Mouse (Mus musculus): Measurements from ENCODE around the gene Frmd4a. TPM values are rescaled to one million over a fixed set of nuclear protein-coding genes. Genes with fewer than 3 reads are reported as not detected.

Gene Frmd4a
- polyA plus RNA-seq, 1 experiment from 2014 or later: 39.5 TPM

GRCm38 (mm10) chr2:4071831-4072230 is 54.3 kb downstream of the Frmd4a start:
- peak; percentile 90 for ATAC-seq
- 26% methylated on average over 7 of the region's 7 CpGs for WGBS
- no peak overlapping the region for H3K4me3 ChIP-seq
- H3K9me3 ChIP-seq (replicated peaks): no peaks in the 10 kb centered on the region
- H3K27ac ChIP-seq: peak overlapping the region; percentile 59
- peaks cover 11% of the 10 kb centered on the region for H3K4me1 ChIP-seq
- H3K27me3 ChIP-seq: no peaks in the 10 kb centered on the region
- no peaks in the 10 kb centered on the region for H3K36me3 ChIP-seq (ENCODE audit: poor library complexity, severe bottlenecking)
- no peak overlapping the region for H3K9ac ChIP-seq
- H3K4me2 ChIP-seq: no peak overlapping the region

- H3K4me2 ChIP-seq: no peak overlapping the region
- H3K36me3 ChIP-seq (ENCODE audit: poor library complexity, severe bottlenecking): no peaks in the 10 kb centered on the region
- H3K9ac ChIP-seq: no peak overlapping the region
- WGBS: 77% methylated on average over 6 of the region's 6 CpGs
- no peak overlapping the region for H3K27ac ChIP-seq
- H3K27me3 ChIP-seq: no peaks in the 10 kb centered on the region
- H3K9me3 ChIP-seq (replicated peaks): no peaks in the 10 kb centered on the region
- no peaks in the 10 kb centered on the region; the same call in 1 of the 2 replicates for H3K4me1 ChIP-seq
- no peak for ATAC-seq
- no peak overlapping the region for H3K4me3 ChIP-seq
These were observed 66.4 kb downstream of the Frmd4a start for GRCm38 (mm10) chr2:4083877-4084276.

- Histone ChIP-seq H3K36me3 (ENCODE audit: poor library complexity, severe bottlenecking) (no peaks in the 10 kb centered on the region), H3K4me3 (no peak overlapping the region), H3K27me3 (no peaks in the 10 kb centered on the region), H3K4me2 (no peak overlapping the region), H3K9ac (no peak overlapping the region), H3K27ac (no peak overlapping the region), H3K4me1 (peaks cover 30% of the 10 kb centered on the region), H3K9me3 (replicated peaks) (no peaks in the 10 kb centered on the region)
- 96% methylated on average over 1 of the region's 1 CpGs for WGBS
- no peak for ATAC-seq
These were observed 80.1 kb downstream of the Frmd4a start for GRCm38 (mm10) chr2:4097601-4098000.

- 21% methylated on average over 8 of the region's 8 CpGs for WGBS
- Histone ChIP-seq H3K27ac (peak overlapping the region; percentile 54), H3K9ac (no peak overlapping the region), H3K9me3 (replicated peaks) (no peaks in the 10 kb centered on the region), H3K4me2 (0 out of 2 replicates have a peak overlapping the region, but pooled peaks have one; percentile 2), H3K27me3 (no peaks in the 10 kb centered on the region), H3K4me3 (no peak overlapping the region), H3K36me3 (ENCODE audit: poor library complexity, severe bottlenecking) (no peaks in the 10 kb centered on the region), H3K4me1 (peaks cover 30% of the 10 kb centered on the region)
- ATAC-seq: peak; percentile 76
These were observed 81.6 kb downstream of the Frmd4a start for GRCm38 (mm10) chr2:4098948-4099776.

GRCm38 (mm10) chr2:4099777-4100104 is 82.2 kb downstream of the Frmd4a start:
- Histone ChIP-seq H3K27me3 (no peaks in the 10 kb centered on the region), H3K4me3 (no peak overlapping the region), H3K9ac (no peak overlapping the region), H3K9me3 (replicated peaks) (no peaks in the 10 kb centered on the region), H3K27ac (peak overlapping the region; percentile 54; the same call in 1 of the 2 replicates), H3K4me1 (peaks cover 30% of the 10 kb centered on the region), H3K4me2 (0 out of 2 replicates have a peak overlapping the region, but pooled peaks have one; percentile 2), H3K36me3 (ENCODE audit: poor library complexity, severe bottlenecking) (no peaks in the 10 kb centered on the region)
- ATAC-seq: no peak

GRCm38 (mm10) chr2:4101370-4101769 is 83.9 kb downstream of the Frmd4a start:
- Histone ChIP-seq H3K36me3 (ENCODE audit: poor library complexity, severe bottlenecking) (no peaks in the 10 kb centered on the region), H3K4me3 (no peak overlapping the region), H3K4me2 (no peak overlapping the region), H3K9me3 (replicated peaks) (no peaks in the 10 kb centered on the region), H3K4me1 (peaks cover 30% of the 10 kb centered on the region), H3K27me3 (no peaks in the 10 kb centered on the region), H3K9ac (no peak overlapping the region), H3K27ac (0 out of 2 replicates have a peak overlapping the region, but pooled peaks have one; percentile 10)
- ATAC-seq: peak; percentile 56
- 37% methylated on average over 2 of the region's 2 CpGs for WGBS

- WGBS: 32% methylated on average over 7 of the region's 7 CpGs
- H3K36me3 ChIP-seq (ENCODE audit: poor library complexity, severe bottlenecking): no peaks in the 10 kb centered on the region
- no peak overlapping the region for H3K4me2 ChIP-seq
- no peak overlapping the region for H3K9ac ChIP-seq
- peaks cover 18% of the 10 kb centered on the region; the same call in 1 of the 2 replicates for H3K4me1 ChIP-seq
- no peaks in the 10 kb centered on the region for H3K9me3 ChIP-seq (replicated peaks)
- H3K27ac ChIP-seq: peak overlapping the region; percentile 26; the same call in 1 of the 2 replicates
- H3K27me3 ChIP-seq: no peaks in the 10 kb centered on the region
- ATAC-seq: peak; percentile 82
- no peak overlapping the region for H3K4me3 ChIP-seq
These were observed 95.9 kb downstream of the Frmd4a start for GRCm38 (mm10) chr2:4113303-4113920.

GRCm38 (mm10) chr2:4119678-4120458 is 102.4 kb downstream of the Frmd4a start:
- Histone ChIP-seq H3K27ac (peak overlapping the region; percentile 46), H3K4me1 (peaks cover 21% of the 10 kb centered on the region), H3K9me3 (replicated peaks) (no peaks in the 10 kb centered on the region), H3K4me2 (no peak overlapping the region), H3K27me3 (no peaks in the 10 kb centered on the region), H3K9ac (no peak overlapping the region), H3K4me3 (no peak overlapping the region), H3K36me3 (ENCODE audit: poor library complexity, severe bottlenecking) (no peaks in the 10 kb centered on the region)
- WGBS: 40% methylated on average over 9 of the region's 9 CpGs
- peak; percentile 86 for ATAC-seq

- no peaks in the 10 kb centered on the region for H3K36me3 ChIP-seq (ENCODE audit: poor library complexity, severe bottlenecking)
- whole genome bisulfite sequencing: 89% methylated on average over 4 of the region's 4 CpGs
- no peak overlapping the region for H3K4me2 ChIP-seq
- no peak overlapping the region for H3K9ac ChIP-seq
- H3K4me3 ChIP-seq: no peak overlapping the region
- H3K4me1 ChIP-seq: peaks cover 11% of the 10 kb centered on the region; the same call in 1 of the 2 replicates
- no peaks in the 10 kb centered on the region for H3K27me3 ChIP-seq
- no peak overlapping the region for H3K27ac ChIP-seq
- no peaks in the 10 kb centered on the region for H3K9me3 ChIP-seq (replicated peaks)
- ATAC-seq: no peak
These were observed 113.7 kb downstream of the Frmd4a start for GRCm38 (mm10) chr2:4131216-4131615.

- Histone ChIP-seq H3K9me3 (replicated peaks) (no peaks in the 10 kb centered on the region), H3K27ac (no peak overlapping the region), H3K4me3 (no peak overlapping the region), H3K36me3 (ENCODE audit: poor library complexity, severe bottlenecking) (no peaks in the 10 kb centered on the region), H3K27me3 (no peaks in the 10 kb centered on the region), H3K9ac (no peak overlapping the region), H3K4me1 (peaks cover 19% of the 10 kb centered on the region), H3K4me2 (no peak overlapping the region)
- 86% methylated on average over 3 of the region's 3 CpGs for WGBS
- ATAC-seq: peak; percentile 55; the same call in 1 of the 2 replicates
These were observed 120.0 kb downstream of the Frmd4a start for GRCm38 (mm10) chr2:4137493-4137892.

GRCm38 (mm10) chr2:4142221-4142950 is 124.9 kb downstream of the Frmd4a start:
- peaks cover 9% of the 10 kb centered on the region for H3K4me1 ChIP-seq
- H3K9me3 ChIP-seq (replicated peaks): no peaks in the 10 kb centered on the region
- 43% methylated on average over 4 of the region's 4 CpGs for WGBS
- no peaks in the 10 kb centered on the region for H3K27me3 ChIP-seq
- H3K27ac ChIP-seq: no peak overlapping the region
- H3K4me2 ChIP-seq: no peak overlapping the region
- ATAC-seq: no peak
- no peaks in the 10 kb centered on the region for H3K36me3 ChIP-seq (ENCODE audit: poor library complexity, severe bottlenecking)
- no peak overlapping the region for H3K9ac ChIP-seq
- no peak overlapping the region for H3K4me3 ChIP-seq

All from forebrain, embryonic 13.5 days (tissue).